Mouse (Mus musculus) kidney, adult 2 months (tissue): ENCODE data around the gene Nhsl1. TPM values are rescaled to one million over a fixed set of nuclear protein-coding genes. Genes with fewer than 3 reads are reported as not detected.

Experiments used
- DNase-seq: peaks from one replicate; pipeline ENCODE4 v3.0.0; 2021
- H3K27ac ChIP-seq: fragments of 200-500 bp; 2 replicates; pipeline ENCODE4 v1.5.1; 2012; ENCODE audit warnings: low read depth, low read length, control low read depth, inconsistent platforms; ENCODE audit not compliant: insufficient read depth
- H3K27me3 ChIP-seq: fragments of 200-500 bp; replicated peaks from 2 replicates; pipeline ENCODE4 v1.6.1; 2012; ENCODE audit warnings: mild to moderate bottlenecking, moderate library complexity, low read length, inconsistent platforms; ENCODE audit not compliant: control insufficient read depth, insufficient read depth
- H3K36me3 ChIP-seq: fragments of 200-500 bp; 2 replicates; pipeline ENCODE4 v1.6.1; 2012; ENCODE audit warnings: mild to moderate bottlenecking, moderate library complexity, low read length, inconsistent platforms; ENCODE audit not compliant: control insufficient read depth, insufficient read depth
- H3K4me1 ChIP-seq: fragments of 200-500 bp; 2 replicates; pipeline ENCODE4 v1.6.1; 2011; ENCODE audit warnings: low read length; ENCODE audit not compliant: control insufficient read depth, insufficient read depth
- H3K4me3 ChIP-seq: fragments of 200-500 bp; 2 replicates; pipeline ENCODE4 v1.5.1; 2011; ENCODE audit warnings: mild to moderate bottlenecking, low read depth, low read length, control low read depth; ENCODE audit not compliant: insufficient read depth
- CTCF ChIP-seq: fragments of 200-500 bp; conservative IDR thresholded peaks from 2 replicates; pipeline ENCODE4 v1.5.1; 2011; ENCODE audit warnings: low read depth, mild to moderate bottlenecking, control low read depth, low read length, moderate library complexity, mixed read lengths; ENCODE audit not compliant: insufficient read depth, insufficient read length
- POLR2A ChIP-seq: fragments of 200-500 bp; IDR thresholded peaks from one replicate; pipeline ENCODE4 v1.6.1; 2011; ENCODE audit warnings: low read depth, low read length, control low read depth
- WGBS: fragments of 180-500 bp; shearing (Covaris S2); methylation state at CpG from one replicate; pipeline ENCODE4 v1.1.7; 2018; 5-methylcytosine and 5-hydroxymethylcytosine counted together
- polyA plus RNA-seq: library from polyadenylated mRNA; depleted of rRNA; stranded (reverse); fragments of >200 nt; gene quantifications from 2 replicates; pipeline ENCODE4 v1.2.3, GENCODE M21; 2012

The Nhsl1 gene
- polyA plus RNA-seq, 1 experiment, result 10.4 TPM

- H3K27me3 ChIP-seq, result no peaks in the 10 kb centered on the region
- no peaks in the 10 kb centered on the region for H3K36me3 ChIP-seq
- DNase-seq, result no peak
- WGBS, result 93% methylated on average over 15 of the region's 15 CpGs
- H3K4me1 ChIP-seq, result 0 out of 2 replicates have a peak, but pooled peaks cover 2% of the 10 kb centered on the region
- no peak overlapping the region for H3K4me3 ChIP-seq
- no peak for TF ChIP-seq CTCF
- no peak for TF ChIP-seq POLR2A
- H3K27ac ChIP-seq, result no peak overlapping the region
Measured at GRCm38 (mm10) chr10:18347231-18347630, 28.4 kb downstream of the Nhsl1 start.

DNA sequence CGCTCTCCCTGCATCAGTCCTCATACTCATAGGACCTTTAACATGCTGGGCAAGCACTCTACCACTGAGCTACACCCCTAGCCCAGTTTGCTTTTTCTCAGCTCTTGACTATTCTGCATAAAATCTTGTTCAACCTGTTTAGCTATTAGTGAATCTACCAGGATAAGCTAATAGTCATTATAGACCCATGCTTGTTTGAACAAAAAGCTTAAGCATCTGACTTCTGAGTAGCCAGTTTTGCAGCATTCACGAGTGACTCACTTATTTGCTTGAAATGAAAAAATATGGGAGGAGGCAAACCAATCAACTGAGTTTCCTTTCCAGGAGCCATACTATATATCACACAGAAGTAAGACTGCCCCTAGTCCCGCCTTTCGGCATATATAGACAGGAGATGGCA lies 32.0 kb downstream of the Nhsl1 start:
- Histone ChIP-seq H3K36me3 (no peaks in the 10 kb centered on the region), H3K4me1 (0 out of 2 replicates have a peak, but pooled peaks cover 2% of the 10 kb centered on the region), H3K27ac (no peak overlapping the region), H3K27me3 (no peaks in the 10 kb centered on the region), H3K4me3 (no peak overlapping the region)
- WGBS, result 84% methylated on average over 4 of the region's 4 CpGs
- no peak for DNase-seq
- no peak for TF ChIP-seq CTCF
- TF ChIP-seq POLR2A, result no peak

GRCm38 (mm10) chr10:18352937-18353336 lies 34.2 kb downstream of the Nhsl1 start:
- H3K27me3 ChIP-seq, result no peaks in the 10 kb centered on the region
- no peaks in the 10 kb centered on the region for H3K36me3 ChIP-seq
- no peak overlapping the region for H3K4me3 ChIP-seq
- TF ChIP-seq CTCF, result no peak
- no peak for TF ChIP-seq POLR2A
- WGBS, result 59% methylated on average over 5 of the region's 5 CpGs
- no peak overlapping the region for H3K27ac ChIP-seq
- H3K4me1 ChIP-seq, result 0 out of 2 replicates have a peak, but pooled peaks cover 2% of the 10 kb centered on the region
- DNase-seq, result peak; percentile 69

DNA sequence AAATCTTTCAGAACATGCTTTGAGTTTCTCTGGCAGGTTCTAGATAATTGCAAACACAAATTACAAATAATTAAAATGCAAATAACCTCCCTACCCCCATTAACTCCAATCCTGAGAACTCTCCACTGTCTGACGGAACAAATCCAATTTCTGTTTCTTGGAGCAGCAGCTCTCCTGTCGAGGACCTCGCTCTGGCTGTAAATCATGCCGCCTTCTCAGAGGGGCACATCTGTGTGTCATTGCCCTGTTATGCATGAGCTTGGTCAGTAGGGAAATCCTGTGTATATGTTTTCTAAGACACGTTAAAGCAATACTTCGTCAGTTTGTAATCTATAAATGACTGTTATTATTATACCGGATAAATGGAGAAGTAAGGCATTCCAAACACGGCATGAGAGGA lies 35.3 kb downstream of the Nhsl1 start:
- no peak for TF ChIP-seq POLR2A
- 0 out of 2 replicates have a peak, but pooled peaks cover 2% of the 10 kb centered on the region for H3K4me1 ChIP-seq
- H3K27ac ChIP-seq, result no peak overlapping the region
- no peaks in the 10 kb centered on the region for H3K36me3 ChIP-seq
- H3K27me3 ChIP-seq, result no peaks in the 10 kb centered on the region
- no peak overlapping the region for H3K4me3 ChIP-seq
- DNase-seq, result no peak
- WGBS, result 79% methylated on average over 8 of the region's 8 CpGs

DNA sequence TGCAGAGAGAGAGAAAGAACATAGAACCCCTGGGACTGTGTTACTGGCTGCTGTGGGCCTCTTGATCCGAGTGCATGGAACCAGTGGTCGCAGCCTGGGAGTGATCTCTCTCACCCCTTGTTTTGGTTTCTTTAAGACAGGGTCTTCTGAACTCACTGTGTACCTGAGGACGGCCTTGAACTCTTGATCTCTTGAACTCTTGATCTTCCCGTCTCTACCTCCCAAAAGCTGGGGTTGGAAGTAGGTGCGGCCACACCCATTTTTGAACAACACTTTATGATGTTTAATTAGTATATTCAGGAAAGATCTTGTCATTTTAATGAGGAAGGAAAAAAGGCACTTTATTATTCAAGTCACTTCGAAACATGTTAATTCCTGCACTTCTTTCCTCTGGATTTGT lies 37.7 kb downstream of the Nhsl1 start:
- Histone ChIP-seq H3K27me3 (no peaks in the 10 kb centered on the region), H3K4me3 (no peak overlapping the region), H3K4me1 (0 out of 2 replicates have a peak, but pooled peaks cover 2% of the 10 kb centered on the region), H3K27ac (no peak overlapping the region), H3K36me3 (no peaks in the 10 kb centered on the region)
- TF ChIP-seq POLR2A (no peak), CTCF (no peak)
- 85% methylated on average over 6 of the region's 6 CpGs for WGBS
- DNase-seq, result no peak

- DNase-seq, result no peak
- 90% methylated on average over 6 of the region's 6 CpGs for WGBS
- H3K4me3 ChIP-seq, result no peak overlapping the region
- TF ChIP-seq POLR2A, result no peak
- TF ChIP-seq CTCF, result no peak
- no peaks in the 10 kb centered on the region for H3K27me3 ChIP-seq
- H3K27ac ChIP-seq, result no peak overlapping the region
- H3K36me3 ChIP-seq, result no peaks in the 10 kb centered on the region
- 0 out of 2 replicates have a peak, but pooled peaks cover under 1% of the 10 kb centered on the region for H3K4me1 ChIP-seq
Measured at GRCm38 (mm10) chr10:18357212-18357611, 38.4 kb downstream of the Nhsl1 start.

DNA sequence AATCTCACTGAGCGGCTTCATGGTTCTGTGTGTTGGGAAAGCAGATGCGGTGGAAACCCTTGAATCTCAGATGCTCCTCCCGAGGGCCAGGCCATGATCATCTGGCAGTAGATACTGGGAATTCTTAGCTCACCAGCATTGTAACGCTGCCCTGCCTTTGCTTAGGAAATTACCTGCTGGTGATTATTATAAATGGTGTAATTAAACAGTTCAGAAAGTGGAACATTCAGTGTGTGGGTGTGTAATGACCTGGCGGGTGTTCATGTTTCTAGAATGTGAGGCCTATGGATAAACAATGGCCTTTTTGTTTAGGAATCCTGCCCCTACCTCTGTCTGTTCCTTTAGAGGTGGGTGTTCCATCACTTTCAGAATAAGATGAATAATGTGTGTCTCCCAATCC lies 39.7 kb downstream of the Nhsl1 start:
- H3K36me3 ChIP-seq, result no peaks in the 10 kb centered on the region
- no peak overlapping the region for H3K4me3 ChIP-seq
- WGBS, result 77% methylated on average over 5 of the region's 5 CpGs
- DNase-seq, result no peak
- no peaks in the 10 kb centered on the region for H3K4me1 ChIP-seq
- H3K27me3 ChIP-seq, result no peaks in the 10 kb centered on the region
- TF ChIP-seq POLR2A (no peak), CTCF (no peak)
- H3K27ac ChIP-seq, result no peak overlapping the region

DNA sequence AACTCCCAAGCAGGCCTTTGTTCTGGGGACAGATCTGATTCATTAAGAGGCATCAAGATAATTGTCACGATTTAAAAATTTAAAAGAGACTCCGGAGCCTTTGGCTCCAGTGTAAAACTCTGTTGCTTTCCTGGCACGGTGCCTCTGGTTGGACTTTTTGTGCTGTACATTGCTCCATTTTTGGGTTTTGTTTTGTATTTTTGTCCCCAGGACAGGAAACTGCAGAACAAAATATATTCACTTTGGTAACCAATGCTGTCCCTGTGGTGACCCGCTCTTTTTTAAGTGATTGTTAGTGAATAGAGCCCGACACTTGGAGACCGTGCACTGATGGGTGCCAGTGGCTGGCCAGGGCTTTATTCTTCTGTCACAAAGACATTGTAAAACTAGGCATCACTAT lies 41.4 kb downstream of the Nhsl1 start:
- no peak overlapping the region for H3K27ac ChIP-seq
- WGBS, result 65% methylated on average over 6 of the region's 6 CpGs
- no peak for TF ChIP-seq CTCF
- TF ChIP-seq POLR2A, result no peak

More for the DNA sequence above, 41.4 kb downstream of the Nhsl1 start:
- Histone ChIP-seq H3K36me3 (no peaks in the 10 kb centered on the region), H3K27me3 (no peaks in the 10 kb centered on the region), H3K4me1 (no peaks in the 10 kb centered on the region), H3K4me3 (no peak overlapping the region)
- peak; percentile 33 for DNase-seq
